Mouse (Mus musculus): Measurements from ENCODE around the gene Grm7. TPM values are rescaled to one million over a fixed set of nuclear protein-coding genes. Genes with fewer than 3 reads are reported as not detected.

Grm7 gene
- 41.9 and 48.7 TPM in 2 replicates for polyA plus RNA-seq (2015; fragmentation: Nextera tagmentation; extraction: Ambion mirVana)

GRCm38 (mm10) chr6:110645411-110646361 lies at the start of gene Grm7:
Gene Grm7 (plus strand): TSS chr6:110645581.
- ATAC-seq (ENCODE audit: low FRiP score), result peak; percentile 91

GRCm38 (mm10) chr6:110645041-110645410 lies 355 bp upstream of the Grm7 start:
- Histone ChIP-seq H3K4me1 (peaks cover 24% of the 10 kb centered on the region), H3K27me3 (replicated peaks) (0 out of 2 replicates have a peak, but pooled peaks cover 3% of the 10 kb centered on the region), H3K27ac (replicated peaks) (peak overlapping the region; percentile 91), H3K36me3 (no peaks in the 10 kb centered on the region), H3K9me3 (replicated peaks) (no peaks in the 10 kb centered on the region), H3K9ac (replicated peaks) (peak overlapping the region; percentile 78), H3K4me2 (peak overlapping the region; percentile 75), H3K4me3 (replicated peaks) (peak overlapping the region; percentile 81)
- ATAC-seq (ENCODE audit: low FRiP score), result peak; percentile 44
- WGBS, result 3% methylated on average over 7 of the region's 7 CpGs

More at GRCm38 (mm10) chr6:110645411-110646361, at the start of gene Grm7:
- Histone ChIP-seq H3K4me1 (peaks cover 24% of the 10 kb centered on the region), H3K27me3 (replicated peaks) (0 out of 2 replicates have a peak, but pooled peaks cover 3% of the 10 kb centered on the region), H3K9ac (replicated peaks) (peak within 1 kb of the TSS; percentile 78), H3K27ac (replicated peaks) (peak within 1 kb of the TSS; percentile 91), H3K9me3 (replicated peaks) (no peaks in the 10 kb centered on the region), H3K4me3 (replicated peaks) (peak within 1 kb of the TSS; percentile 81), H3K4me2 (peak within 1 kb of the TSS; percentile 75), H3K36me3 (no peaks in the 10 kb centered on the region)
- WGBS, result under 1% methylated on average over 60 of the region's 65 CpGs

GRCm38 (mm10) chr6:110646901-110647300 lies 1.5 kb downstream of the Grm7 start:
- Histone ChIP-seq H3K9me3 (replicated peaks) (no peaks in the 10 kb centered on the region), H3K27ac (replicated peaks) (peak overlapping the region; percentile 91)

DNA sequence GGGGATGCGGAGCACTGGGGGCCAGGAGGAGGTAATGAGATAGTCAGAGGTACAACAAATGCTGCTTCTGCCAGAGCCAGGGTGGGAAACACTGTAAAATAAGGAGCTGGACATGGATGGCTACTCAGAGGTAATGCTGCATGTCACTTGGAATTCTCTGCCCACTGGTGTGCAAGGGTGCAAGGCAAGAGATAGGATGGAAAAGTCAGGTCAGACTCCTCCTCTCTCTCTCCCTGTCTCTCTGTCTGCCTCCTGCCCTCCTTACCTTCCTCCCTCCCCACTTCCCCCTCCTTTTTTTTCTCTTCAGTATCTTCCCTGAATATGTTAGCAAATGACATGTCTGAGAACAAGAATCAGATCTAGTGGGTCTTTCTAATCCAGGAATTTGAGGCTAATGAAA lies 3.8 kb downstream of the Grm7 start:
- ATAC-seq (ENCODE audit: low FRiP score), result no peak
- H3K9ac ChIP-seq (replicated peaks), result 0 out of 2 replicates have a peak overlapping the region, but pooled peaks have one; percentile 15
- peaks cover 32% of the 10 kb centered on the region for H3K4me1 ChIP-seq
- H3K27me3 ChIP-seq (replicated peaks), result 0 out of 2 replicates have a peak, but pooled peaks cover 3% of the 10 kb centered on the region
- peak overlapping the region; percentile 81 for H3K4me3 ChIP-seq (replicated peaks)
- 87% methylated on average over 1 of the region's 1 CpGs for WGBS
- H3K36me3 ChIP-seq, result no peaks in the 10 kb centered on the region
- no peaks in the 10 kb centered on the region for H3K9me3 ChIP-seq (replicated peaks)
- H3K27ac ChIP-seq (replicated peaks), result no peak overlapping the region
- H3K4me2 ChIP-seq, result peak overlapping the region; percentile 75

More at GRCm38 (mm10) chr6:110646901-110647300, 1.5 kb downstream of the Grm7 start:
- Histone ChIP-seq H3K4me3 (replicated peaks) (peak overlapping the region; percentile 81), H3K36me3 (no peaks in the 10 kb centered on the region), H3K4me2 (peak overlapping the region; percentile 75), H3K4me1 (peaks cover 28% of the 10 kb centered on the region), H3K9ac (replicated peaks) (peak overlapping the region; percentile 78), H3K27me3 (replicated peaks) (0 out of 2 replicates have a peak, but pooled peaks cover 3% of the 10 kb centered on the region)
- under 1% methylated on average over 12 of the region's 12 CpGs for WGBS
- ATAC-seq (ENCODE audit: low FRiP score), result 0 out of 2 replicates have a peak, but pooled peaks have one; percentile 6

DNA sequence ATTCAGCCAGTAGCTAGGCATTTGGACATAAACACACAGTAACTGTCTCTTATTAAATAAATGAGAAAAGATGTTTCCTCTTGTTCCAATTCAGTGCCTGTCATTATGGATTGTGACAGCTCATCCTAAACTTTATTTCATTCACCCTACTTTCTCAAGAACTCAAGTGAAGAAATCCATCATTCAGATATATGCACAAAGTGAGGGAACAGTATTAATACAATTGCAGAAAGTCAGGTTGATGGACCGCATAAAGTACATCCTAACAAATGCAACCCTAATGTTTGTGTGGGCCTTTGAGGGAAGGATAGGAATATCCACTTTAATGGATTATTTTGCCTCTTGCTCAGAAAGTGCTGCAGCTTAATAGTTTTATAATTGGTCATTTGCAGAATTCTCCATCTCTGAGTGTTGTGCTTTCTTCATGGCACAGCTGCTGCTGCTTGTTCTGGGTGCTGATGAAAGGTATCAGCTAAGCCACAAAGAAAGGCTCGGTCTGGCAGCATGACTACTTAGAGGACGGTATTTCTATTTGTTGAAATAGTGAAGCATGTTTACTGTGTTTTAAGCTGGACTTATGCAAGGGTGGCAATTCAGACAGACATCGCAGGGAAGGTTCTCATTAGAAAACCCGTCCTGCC lies 8.1 kb downstream of the Grm7 start:
- no peaks in the 10 kb centered on the region for H3K9me3 ChIP-seq (replicated peaks)
- ATAC-seq (ENCODE audit: low FRiP score), result no peak
- H3K36me3 ChIP-seq, result no peaks in the 10 kb centered on the region
- no peak overlapping the region for H3K9ac ChIP-seq (replicated peaks)
- H3K4me3 ChIP-seq (replicated peaks), result no peak overlapping the region
- H3K27me3 ChIP-seq (replicated peaks), result 0 out of 2 replicates have a peak, but pooled peaks cover under 1% of the 10 kb centered on the region
- H3K4me2 ChIP-seq, result no peak overlapping the region
- 72% methylated on average over 5 of the region's 5 CpGs for WGBS
- H3K4me1 ChIP-seq, result peaks cover 14% of the 10 kb centered on the region; the same call in 1 of the 2 replicates
- no peak overlapping the region for H3K27ac ChIP-seq (replicated peaks)

- H3K4me3 ChIP-seq (replicated peaks), result no peak overlapping the region
- H3K9ac ChIP-seq (replicated peaks), result no peak overlapping the region
- no peaks in the 10 kb centered on the region for H3K9me3 ChIP-seq (replicated peaks)
- H3K4me1 ChIP-seq, result no peaks in the 10 kb centered on the region
- no peak for ATAC-seq (ENCODE audit: low FRiP score)
- no peaks in the 10 kb centered on the region for H3K27me3 ChIP-seq (replicated peaks)
- H3K36me3 ChIP-seq, result no peaks in the 10 kb centered on the region
- H3K4me2 ChIP-seq, result no peak overlapping the region
- H3K27ac ChIP-seq (replicated peaks), result no peak overlapping the region
- WGBS, result 95% methylated on average over 1 of the region's 1 CpGs
Observed at GRCm38 (mm10) chr6:110664436-110664835, 19.1 kb downstream of the Grm7 start.

DNA sequence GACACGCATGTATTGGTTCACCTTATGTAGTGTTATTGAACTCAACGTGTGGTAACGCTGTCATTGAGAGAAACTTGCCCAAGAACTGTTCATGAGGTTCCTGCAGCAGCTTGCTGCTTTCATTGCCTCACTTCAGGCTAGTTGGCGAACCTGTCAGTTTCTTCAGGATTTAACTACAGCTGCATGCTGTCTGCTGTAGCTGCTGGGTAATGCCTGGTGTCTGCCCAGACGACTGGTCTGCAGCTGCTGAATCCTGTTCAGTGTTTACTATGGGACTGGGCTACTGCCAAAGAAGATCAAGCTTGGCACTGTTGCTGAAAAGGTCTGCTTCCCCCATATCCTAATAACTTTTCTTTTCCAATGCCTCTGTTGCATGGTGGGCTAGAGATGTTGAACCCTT lies 23.1 kb downstream of the Grm7 start:
- no peaks in the 10 kb centered on the region for H3K36me3 ChIP-seq
- H3K9me3 ChIP-seq (replicated peaks), result no peaks in the 10 kb centered on the region
- H3K9ac ChIP-seq (replicated peaks), result no peak overlapping the region
- no peak overlapping the region for H3K4me2 ChIP-seq
- H3K4me1 ChIP-seq, result no peaks in the 10 kb centered on the region
- H3K27me3 ChIP-seq (replicated peaks), result no peaks in the 10 kb centered on the region
- WGBS, result 68% methylated on average over 5 of the region's 5 CpGs
- ATAC-seq (ENCODE audit: low FRiP score), result no peak
- no peak overlapping the region for H3K27ac ChIP-seq (replicated peaks)
- no peak overlapping the region for H3K4me3 ChIP-seq (replicated peaks)

DNA sequence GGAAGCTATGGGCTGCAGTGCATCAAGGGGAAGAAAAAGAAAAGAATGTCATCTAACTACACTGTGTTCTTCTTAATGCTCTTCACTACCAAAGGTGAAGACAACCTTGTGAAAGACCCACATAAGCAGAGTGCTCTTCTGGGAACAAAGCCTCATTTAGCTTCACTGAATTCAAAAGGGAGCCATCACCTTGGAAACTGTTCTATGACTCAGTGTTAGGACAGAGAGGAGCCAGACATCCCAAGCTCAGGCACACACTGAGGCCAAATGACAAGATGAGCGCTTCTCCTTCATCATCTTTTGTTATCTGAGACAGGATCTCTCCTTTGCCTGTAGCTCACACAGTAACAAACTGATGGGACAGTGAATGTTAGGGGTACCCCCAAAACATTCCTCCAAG lies 45.6 kb downstream of the Grm7 start:
- no peak overlapping the region for H3K4me3 ChIP-seq (replicated peaks)
- WGBS, result 95% methylated on average over 1 of the region's 1 CpGs
- H3K27ac ChIP-seq (replicated peaks), result no peak overlapping the region
- no peaks in the 10 kb centered on the region for H3K9me3 ChIP-seq (replicated peaks)
- H3K27me3 ChIP-seq (replicated peaks), result no peaks in the 10 kb centered on the region
- H3K4me1 ChIP-seq, result no peaks in the 10 kb centered on the region
- H3K36me3 ChIP-seq, result no peaks in the 10 kb centered on the region
- H3K4me2 ChIP-seq, result no peak overlapping the region
- no peak overlapping the region for H3K9ac ChIP-seq (replicated peaks)
- ATAC-seq (ENCODE audit: low FRiP score), result no peak

- no peaks in the 10 kb centered on the region for H3K4me1 ChIP-seq
- H3K4me3 ChIP-seq (replicated peaks), result no peak overlapping the region
- H3K27me3 ChIP-seq (replicated peaks), result no peaks in the 10 kb centered on the region
- no peaks in the 10 kb centered on the region for H3K9me3 ChIP-seq (replicated peaks)
- 79% methylated on average over 5 of the region's 5 CpGs for WGBS
- H3K36me3 ChIP-seq, result no peaks in the 10 kb centered on the region
- no peak overlapping the region for H3K27ac ChIP-seq (replicated peaks)
- no peak overlapping the region for H3K9ac ChIP-seq (replicated peaks)
- H3K4me2 ChIP-seq, result no peak overlapping the region
- ATAC-seq (ENCODE audit: low FRiP score), result no peak
Observed at GRCm38 (mm10) chr6:110709763-110710162, 64.4 kb downstream of the Grm7 start.

DNA sequence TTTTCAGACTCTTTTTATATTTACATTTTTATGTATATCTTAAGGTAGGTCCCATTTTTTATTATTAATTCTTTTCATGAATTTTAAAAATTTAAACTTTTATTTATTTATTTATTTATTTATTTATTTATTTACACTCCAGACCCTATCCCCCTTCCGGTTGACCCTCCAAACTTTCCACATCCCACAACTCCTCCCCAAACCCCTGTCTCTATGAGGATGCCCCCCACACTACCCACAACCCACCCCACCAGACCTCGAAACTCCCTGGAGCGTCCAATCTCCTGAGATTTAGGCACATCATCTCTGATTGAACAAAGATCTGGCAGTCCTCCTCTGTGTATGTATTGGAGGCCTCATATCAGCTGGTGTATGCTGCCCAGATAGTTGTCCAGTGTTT lies 69.6 kb downstream of the Grm7 start:
- no peak overlapping the region for H3K4me3 ChIP-seq (replicated peaks)
- no peaks in the 10 kb centered on the region for H3K36me3 ChIP-seq
- H3K4me2 ChIP-seq, result no peak overlapping the region
- H3K27ac ChIP-seq (replicated peaks), result no peak overlapping the region
- H3K9me3 ChIP-seq (replicated peaks), result no peaks in the 10 kb centered on the region
- whole genome bisulfite sequencing, result 93% methylated on average over 3 of the region's 3 CpGs
- no peaks in the 10 kb centered on the region for H3K4me1 ChIP-seq
- no peak for ATAC-seq (ENCODE audit: low FRiP score)
- no peaks in the 10 kb centered on the region for H3K27me3 ChIP-seq (replicated peaks)
- H3K9ac ChIP-seq (replicated peaks), result no peak overlapping the region

- Histone ChIP-seq H3K9ac (replicated peaks) (no peak overlapping the region), H3K4me2 (no peak overlapping the region), H3K27ac (replicated peaks) (no peak overlapping the region), H3K36me3 (no peaks in the 10 kb centered on the region), H3K9me3 (replicated peaks) (no peaks in the 10 kb centered on the region), H3K27me3 (replicated peaks) (no peaks in the 10 kb centered on the region), H3K4me1 (no peaks in the 10 kb centered on the region), H3K4me3 (replicated peaks) (no peak overlapping the region)
- ATAC-seq (ENCODE audit: low FRiP score), result no peak
- 93% methylated on average over 4 of the region's 4 CpGs for WGBS
Observed at GRCm38 (mm10) chr6:110723371-110723770, 78.0 kb downstream of the Grm7 start.
